Mouse (Mus musculus) ES-E14 (cell line): ENCODE results near the gene Klhl22.

Source experiments
- CHD2 ChIP-seq: IDR thresholded peaks from 2 replicates; pipeline ENCODE4 v1.6.1; 2014; ENCODE audit warnings: mild to moderate bottlenecking, low read depth, low read length, inconsistent platforms
- ZC3H11A ChIP-seq: IDR thresholded peaks from 2 replicates; pipeline ENCODE4 v1.6.1; 2012; ENCODE audit warnings: low read depth, mild to moderate bottlenecking, inconsistent platforms, low read length, borderline replicate concordance
- ZNF384 ChIP-seq: IDR thresholded peaks from 2 replicates; pipeline ENCODE4 v1.6.1; 2012; ENCODE audit warnings: low read depth, low read length, inconsistent platforms

GRCm38 (mm10) chr16:17744536-17744935 is 14.9 kb upstream of the Klhl22 start:
- TF ChIP-seq ZNF384 (no peak), ZC3H11A (no peak), CHD2 (no peak)
